Mouse (Mus musculus): Measurements from ENCODE around the gene Smg7.

DNA sequence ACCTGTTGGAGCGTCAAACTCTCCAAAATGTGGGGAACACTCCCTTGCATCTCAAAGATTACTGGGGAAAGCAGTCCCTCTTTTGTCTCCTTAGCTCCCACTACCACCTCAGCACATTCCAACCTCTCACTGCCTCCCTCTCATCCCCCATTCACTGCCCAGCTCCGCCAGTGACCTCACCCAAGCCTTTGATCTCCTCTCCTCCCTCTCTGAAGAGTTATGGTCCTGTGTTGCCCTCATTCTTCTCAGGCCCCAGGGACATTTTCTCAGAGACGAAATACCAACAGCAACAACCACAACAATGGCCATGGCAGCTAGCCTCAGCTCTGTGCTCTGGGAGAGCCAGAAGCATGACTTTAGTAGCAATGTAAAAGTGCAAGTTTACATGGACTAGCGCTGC lies 111.2 kb downstream of the Smg7 start:
- TF ChIP-seq CTCF (IDR thresholded peaks at IDR 0.05; ENCODE audit: low read depth) (no peak), EP300 (IDR thresholded peaks at IDR 0.05; ENCODE audit: low read depth) (no peak)
